Mouse (Mus musculus): ENCODE results near the gene Nrip1.

GRCm38 (mm10) chr16:76370041-76370715, 3.4 kb downstream of the Nrip1 start:
- TF ChIP-seq CTCF (IDR thresholded peaks at IDR 0.05; ENCODE audit: low read depth, low read length) (no peak), GATA2 (IDR thresholded peaks at IDR 0.05; ENCODE audit: borderline replicate concordance, low read depth, low read length) (no peak), TAL1 (conservative IDR thresholded peaks at IDR 0.05; ENCODE audit: low read depth, low read length) (0 out of 2 replicates have a peak, but pooled peaks have one; percentile 22), POLR2AphosphoS5 (IDR thresholded peaks at IDR 0.05; ENCODE audit: insufficient replicate concordance, low read depth, low read length) (no peak)
